Mouse (Mus musculus) limb, embryonic 11.5 days (tissue): ENCODE results near the gene Map1s. TPM values are rescaled to one million over a fixed set of nuclear protein-coding genes. Genes with fewer than 3 reads are reported as not detected.

Source experiments
- ATAC-seq: fragments of 200-750 bp; cut with Nextera tagmentation; 2 replicates; pipeline ENCODE4 v1.8.0; 2017; ENCODE audit warnings: low read depth; ENCODE audit not compliant: insufficient number of reproducible peaks, low FRiP score, low TSS enrichment
- DNase-seq: peaks from one replicate; pipeline ENCODE4 v3.0.0-alpha.2; 2015; ENCODE audit warnings: low spot score
- H3K27ac ChIP-seq: fragments of 300-500 bp; sonication (generic); replicated peaks from 2 replicates; pipeline ENCODE4 v1.5.1; 2014; ENCODE audit warnings: low read depth, mild to moderate bottlenecking, low read length
- H3K27me3 ChIP-seq: fragments of 300-500 bp; sonication (generic); 2 replicates; pipeline ENCODE4 v1.6.1; 2014; ENCODE audit warnings: mild to moderate bottlenecking, low read length, mixed read lengths; ENCODE audit not compliant: control insufficient read depth, insufficient read depth
- H3K36me3 ChIP-seq: fragments of 300-500 bp; sonication (generic); 2 replicates; pipeline ENCODE4 v1.6.1; 2014; ENCODE audit warnings: mild to moderate bottlenecking, low read length, moderate library complexity, mixed read lengths; ENCODE audit not compliant: control insufficient read depth, insufficient read depth
- H3K4me1 ChIP-seq: fragments of 300-500 bp; sonication (generic); 2 replicates; pipeline ENCODE4 v1.6.1; 2014; ENCODE audit warnings: low read length, mixed read lengths; ENCODE audit not compliant: control insufficient read depth, insufficient read depth
- H3K4me2 ChIP-seq: fragments of 300-500 bp; sonication (generic); 2 replicates; pipeline ENCODE4 v1.6.1; 2014; ENCODE audit warnings: low read depth, mild to moderate bottlenecking, moderate library complexity; ENCODE audit not compliant: severe bottlenecking
- H3K4me3 ChIP-seq: fragments of 300-500 bp; sonication (generic); 2 replicates; pipeline ENCODE4 v1.5.1; 2014; ENCODE audit warnings: low read depth, low read length
- H3K9ac ChIP-seq: fragments of 300-500 bp; sonication (generic); 2 replicates; pipeline ENCODE4 v1.6.1; 2014; ENCODE audit warnings: mild to moderate bottlenecking, low read length
- H3K9me3 ChIP-seq: fragments of 300-500 bp; sonication (generic); 2 replicates; pipeline ENCODE4 v1.6.1; 2016; ENCODE audit warnings: low read length; ENCODE audit not compliant: control insufficient read depth
- WGBS: fragments of 180-500 bp; shearing (Covaris S2); extraction: QIAGEN DNeasy Blood & Tissue Kit; methylation state at CpG from one replicate; pipeline ENCODE4 v1.1.7; 2014; 5-methylcytosine and 5-hydroxymethylcytosine counted together
- microRNA counts: library from miRNA; unstranded; fragments of <30 nt; microRNA quantifications from one replicate; lab custom pipeline; 2016
- microRNA-seq: library from miRNA; unstranded; fragments of <30 nt; microRNA quantifications from one replicate; pipeline ENCODE4, GENCODE M21; 2016
- polyA plus RNA-seq: library from polyadenylated mRNA; unstranded; fragments of >200 nt; fragmentation: Nextera tagmentation; extraction: Ambion mirVana; gene quantifications from 2 replicates; pipeline ENCODE4 v1.2.1, GENCODE M21; 2014

The Map1s gene
- polyA plus RNA-seq, 1 experiment from 2014 or later = 42.3 TPM

DNA sequence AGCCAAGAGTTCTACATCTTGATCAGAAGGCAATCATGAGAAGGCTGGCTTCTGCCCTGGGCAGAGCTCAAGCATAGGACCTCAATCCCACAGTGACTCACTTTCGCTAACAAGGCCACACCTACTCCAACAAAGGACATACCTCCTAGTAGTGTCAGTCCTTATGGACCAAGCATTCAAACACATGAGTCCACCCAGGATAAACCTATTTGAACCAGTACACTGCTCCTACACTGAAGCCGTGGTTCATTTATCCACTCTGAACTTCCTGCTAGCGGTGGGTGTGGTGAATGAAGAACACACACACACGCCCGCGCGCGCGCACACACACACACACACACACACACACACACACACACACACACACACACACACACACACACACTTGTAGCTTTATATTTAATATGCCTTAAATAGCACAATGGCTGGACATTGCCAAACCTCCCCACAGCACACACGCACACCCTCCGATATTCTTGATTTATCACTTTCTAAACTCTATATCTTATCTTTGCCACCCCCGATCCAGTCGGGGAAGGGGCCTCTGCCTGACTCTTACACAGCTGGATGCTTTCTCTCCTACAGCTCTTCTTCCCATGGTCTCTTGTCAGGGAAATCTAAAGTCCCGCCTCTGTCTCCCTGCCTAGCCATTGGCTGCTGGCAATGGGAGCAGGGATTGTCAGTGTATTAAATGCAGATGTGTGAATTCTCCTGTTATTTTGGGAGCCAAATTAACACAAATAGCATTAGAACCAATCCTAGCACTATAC, 55.2 kb downstream of the Map1s start:
- Histone ChIP-seq H3K9me3 (no peaks in the 10 kb centered on the region), H3K4me3 (no peak overlapping the region), H3K27me3 (no peaks in the 10 kb centered on the region), H3K4me1 (no peaks in the 10 kb centered on the region), H3K36me3 (no peaks in the 10 kb centered on the region), H3K9ac (no peak overlapping the region), H3K4me2 (no peak overlapping the region), H3K27ac (no peak overlapping the region)
- ATAC-seq (no peak), DNase-seq (no peak)
- WGBS = 76% methylated on average over 14 of the region's 14 CpGs

GRCm38 (mm10) chr8:70964159-70964558, 58.4 kb downstream of the Map1s start:
- Histone ChIP-seq H3K27ac (no peak overlapping the region), H3K4me3 (no peak overlapping the region), H3K9me3 (no peaks in the 10 kb centered on the region), H3K9ac (no peak overlapping the region), H3K27me3 (no peaks in the 10 kb centered on the region), H3K4me2 (no peak overlapping the region), H3K36me3 (no peaks in the 10 kb centered on the region), H3K4me1 (no peaks in the 10 kb centered on the region)
- ATAC-seq = no peak
- DNase-seq = peak; percentile 50
- 9% methylated on average over 3 of the region's 3 CpGs for WGBS

- Histone ChIP-seq H3K36me3 (no peaks in the 10 kb centered on the region), H3K9ac (no peak overlapping the region), H3K4me1 (no peaks in the 10 kb centered on the region), H3K9me3 (no peaks in the 10 kb centered on the region), H3K27me3 (no peaks in the 10 kb centered on the region), H3K4me3 (no peak overlapping the region), H3K4me2 (no peak overlapping the region), H3K27ac (no peak overlapping the region)
- ATAC-seq (no peak), DNase-seq (no peak)
Measured at GRCm38 (mm10) chr8:70964861-70965260, 59.1 kb downstream of the Map1s start.

MicroRNA genes within 50 kb of the gene (microRNA counts, 519-probe panel; counts per million panel counts)
- microRNA mmu-miR-1969 (lab: Ali Mortazavi, UCI) = not detected

Small RNAs within 50 kb of the gene (microRNA-seq; reads per million reads assigned to microRNA genes)
- 5.2 reads per million, percentile 11 among the genes with 10 or more reads in this experiment for gene Mir1969
- gene Mir7067 = 1.5 reads per million

Other genes starting within 250 kb of the Map1s start
- 48.9 and 59.4 TPM in 2 replicates for gene Pgpep1, start 245.5 kb upstream of the Map1s start, polyA plus RNA-seq
- 356 and 388 TPM in 2 replicates for gene Lsm4, start 232.7 kb upstream of the Map1s start, polyA plus RNA-seq
- gene Jund, start 207.0 kb upstream of the Map1s start, polyA plus RNA-seq = 104 and 109 TPM in 2 replicates
- not detected in 2 replicates for gene Iqcn, start 202.5 kb upstream of the Map1s start, polyA plus RNA-seq
- not detected in 2 replicates for gene Gm3336, start 187.4 kb upstream of the Map1s start, polyA plus RNA-seq
- 0.08 and 0.13 TPM in 2 replicates for gene Pde4c, start 182.2 kb upstream of the Map1s start, polyA plus RNA-seq
- 11.6 and 12.3 TPM in 2 replicates for gene Rab3a, start 151.3 kb upstream of the Map1s start, polyA plus RNA-seq
- 23.1 and 23.6 TPM in 2 replicates for gene Mpv17l2, start 145.0 kb upstream of the Map1s start, polyA plus RNA-seq
- gene Pik3r2, start 129.2 kb upstream of the Map1s start, polyA plus RNA-seq = 46.9 and 48.3 TPM in 2 replicates
- 11.7 and 14.6 TPM in 2 replicates for gene Mast3, start 100.9 kb upstream of the Map1s start, polyA plus RNA-seq
- gene Il12rb1, start 97.5 kb upstream of the Map1s start, polyA plus RNA-seq = not detected in 2 replicates
- 4.9 and 5.1 TPM in 2 replicates for gene Arrdc2, start 66.2 kb upstream of the Map1s start, polyA plus RNA-seq
- 3.8 and 3.9 TPM in 2 replicates for gene Kcnn1, start 42.7 kb upstream of the Map1s start, polyA plus RNA-seq
- gene Ccdc124, start 32.0 kb upstream of the Map1s start, polyA plus RNA-seq = 154 and 161 TPM in 2 replicates
- 0.09 and 0.34 TPM in 2 replicates for gene Slc5a5, start 13.2 kb upstream of the Map1s start, polyA plus RNA-seq
- gene Rpl18a, start 8.5 kb upstream of the Map1s start, polyA plus RNA-seq = 3,769 and 3,846 TPM in 2 replicates